Mouse (Mus musculus) kidney, postnatal 36 days (tissue): Measurements from ENCODE around the gene Dhrs1.

Source experiments
- DNase-seq, 2 experiments: peaks; one replicate each; pipeline ENCODE4 v3.0.0; 2021 to 2022; ENCODE audit warnings: mixed read lengths in 2 of 2

The Dhrs1 gene

GRCm38 (mm10) chr14:55721076-55721475 is 24.4 kb downstream of the Dhrs1 start:
- peak; percentile 73 to 74 for DNase-seq

GRCm38 (mm10) chr14:55720666-55721065 is 24.8 kb downstream of the Dhrs1 start:
- DNase-seq = peak in 1 of 2 experiments; percentile 54

- no peak for DNase-seq
Measured at GRCm38 (mm10) chr14:55719737-55720136, 25.8 kb downstream of the Dhrs1 start.

- peak; percentile 75 to 84 for DNase-seq
Measured at GRCm38 (mm10) chr14:55716884-55717283, 28.6 kb downstream of the Dhrs1 start.

GRCm38 (mm10) chr14:55716271-55716670 is 29.2 kb downstream of the Dhrs1 start:
- peak; percentile 68 to 73 for DNase-seq

- peak; percentile 46 to 69 for DNase-seq
Measured at GRCm38 (mm10) chr14:55714893-55715292, 30.6 kb downstream of the Dhrs1 start.

- no peak for DNase-seq
Measured at GRCm38 (mm10) chr14:55713729-55714122, 31.8 kb downstream of the Dhrs1 start, which contains the start of gene Tgm1. Gene Tgm1, minus strand, starts transcription at chr14:55713926.

GRCm38 (mm10) chr14:55713007-55713728 is 32.3 kb downstream of the Dhrs1 start:
- peak; percentile 83 to 85 for DNase-seq

GRCm38 (mm10) chr14:55711786-55712185 is 33.7 kb downstream of the Dhrs1 start:
- peak in 1 of 2 experiments; percentile 34 for DNase-seq

- DNase-seq = no peak
Measured at GRCm38 (mm10) chr14:55709509-55709908, 36.0 kb downstream of the Dhrs1 start.

GRCm38 (mm10) chr14:55707397-55707796 is 38.1 kb downstream of the Dhrs1 start:
- DNase-seq = no peak

GRCm38 (mm10) chr14:55706051-55706600 is 39.4 kb downstream of the Dhrs1 start:
- DNase-seq = no peak

GRCm38 (mm10) chr14:55702761-55703160 is 42.7 kb downstream of the Dhrs1 start:
- no peak for DNase-seq

- peak in 1 of 2 experiments; percentile 22 for DNase-seq
Measured at GRCm38 (mm10) chr14:55701131-55701530, 44.4 kb downstream of the Dhrs1 start.

GRCm38 (mm10) chr14:55697226-55697625 is 48.3 kb downstream of the Dhrs1 start:
- no peak for DNase-seq

GRCm38 (mm10) chr14:55689433-55689832 is 56.1 kb downstream of the Dhrs1 start:
- DNase-seq = no peak
